Mouse (Mus musculus): Measurements from ENCODE around the gene Dus3l. TPM values are rescaled to one million over a fixed set of nuclear protein-coding genes. Genes with fewer than 3 reads are reported as not detected.
A peak's percentile ranks its signal among the peaks of the same experiment; 100 is the strongest.

Dus3l gene
- total and polyA plus RNA-seq, 3 experiments = 17.7 to 38.7 (median 19.4) TPM

DNA sequence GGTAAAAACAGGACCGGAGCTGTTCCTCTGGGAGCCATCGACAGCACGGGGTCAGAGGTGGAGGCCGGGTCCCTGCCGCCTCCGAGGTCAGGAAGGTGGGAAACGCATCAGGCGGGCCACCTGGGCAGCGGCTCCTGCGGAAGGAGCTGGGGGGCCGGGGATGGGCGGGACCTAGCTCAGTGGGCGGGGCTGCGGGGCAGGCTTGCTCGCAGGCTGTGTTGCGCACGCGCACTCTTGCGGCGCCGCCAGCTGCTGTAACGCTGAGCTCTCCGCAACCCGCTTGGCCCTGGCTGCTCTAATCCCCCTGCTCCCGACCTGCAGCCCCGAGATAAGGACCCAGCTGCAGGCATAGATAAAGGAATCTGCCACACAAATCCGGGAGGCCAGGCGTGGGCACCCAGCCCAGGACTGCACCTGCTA lies 2.6 kb upstream of the Dus3l start:
- intact Hi-C loops (cut with DNase I) = loop anchor here (2.0 to 5.0 kb wide), 3 partner anchors 45 to 135 kb away; partner anchors contain the start of genes Catsperd, Lonp1, Ndufa11 and Ranbp3
- Histone ChIP-seq H3K27ac (peak overlapping the region; percentile 67), H3K4me3 (peak overlapping the region; percentile 48), H3K79me2 (replicated peaks; ENCODE audit: control insufficient read depth, insufficient read depth, low read length) (no peaks in the 10 kb centered on the region), H3K9ac (ENCODE audit: low read depth, low read length) (peak overlapping the region; percentile 56), H3K4me1 (ENCODE audit: control insufficient read depth, insufficient read depth, low read length) (peaks cover 14% of the 10 kb centered on the region), H3K36me3 (ENCODE audit: control insufficient read depth, insufficient read depth, low read length) (no peaks in the 10 kb centered on the region), H3K27me3 (ENCODE audit: control insufficient read depth, insufficient read depth, low read length) (no peaks in the 10 kb centered on the region)
- DNase-seq = peak; percentile 91
- under 1% methylated on average over 28 of the region's 28 CpGs for WGBS
- TF ChIP-seq POLR2A (IDR thresholded peaks at IDR 0.05; ENCODE audit: insufficient read depth, low read depth, low read length) (peak; percentile 75), CTCF (IDR thresholded peaks at IDR 0.05) (no peak), EP300 (IDR thresholded peaks at IDR 0.05; ENCODE audit: insufficient read depth, low read depth, low read length) (no peak)

DNA sequence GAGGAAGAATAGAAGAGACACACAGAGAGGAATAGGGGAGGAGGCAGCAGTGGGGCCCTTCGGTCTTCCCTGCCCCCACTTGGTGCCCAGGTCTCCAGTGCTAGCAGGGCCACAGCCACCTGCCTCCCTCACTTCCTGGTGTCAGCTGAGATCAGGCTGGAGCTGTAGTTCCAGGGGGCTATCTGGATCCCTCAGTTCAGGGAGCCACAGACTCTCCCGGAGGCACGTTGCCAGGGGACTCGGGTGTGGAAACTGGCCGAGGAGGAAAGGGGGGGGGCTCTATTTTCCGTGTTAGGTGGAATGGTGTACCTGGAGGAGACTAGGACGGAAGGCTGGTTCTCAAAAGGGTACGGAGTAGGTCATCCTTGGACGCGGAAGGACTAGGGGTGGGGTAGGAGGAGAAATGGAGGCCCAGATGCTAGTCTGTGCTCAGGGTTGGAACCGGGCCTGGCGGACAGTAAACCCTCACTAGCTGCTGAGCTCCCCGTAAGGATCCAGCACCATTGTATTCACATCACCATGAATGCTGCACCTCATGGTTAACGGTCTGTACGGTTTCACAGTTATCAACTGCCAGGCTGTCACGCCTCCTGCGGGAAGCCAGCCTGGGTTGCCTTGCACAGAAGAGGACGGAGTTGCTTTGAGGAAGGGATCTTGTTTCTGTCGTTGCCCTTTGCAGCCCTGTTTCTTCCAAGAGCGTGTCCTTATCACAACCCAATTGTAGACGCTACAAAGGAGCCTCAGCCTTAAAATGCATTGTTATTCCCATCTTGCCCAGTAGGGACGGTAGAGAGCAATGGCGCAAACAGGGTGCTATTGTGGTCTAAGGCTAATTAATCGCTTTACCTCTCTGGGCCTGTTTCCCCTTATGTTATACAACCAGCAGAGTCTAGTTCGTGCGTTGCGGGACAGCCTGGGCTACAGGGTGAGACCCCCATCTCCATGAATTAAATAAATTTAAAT lies 1.5 kb upstream of the Dus3l start:
- H3K4me1 ChIP-seq (ENCODE audit: control insufficient read depth, insufficient read depth, low read length) = peaks cover 14% of the 10 kb centered on the region
- H3K79me2 ChIP-seq (replicated peaks; ENCODE audit: control insufficient read depth, insufficient read depth, low read length) = no peaks in the 10 kb centered on the region
- no peaks in the 10 kb centered on the region for H3K27me3 ChIP-seq (ENCODE audit: control insufficient read depth, insufficient read depth, low read length)
- DNase-seq = peak; percentile 50
- intact Hi-C loops (cut with DNase I) = loop anchor here (2.0 to 5.0 kb wide), 3 partner anchors 46 to 136 kb away; partner anchors contain the start of genes Catsperd, Lonp1, Ndufa11 and Ranbp3
- TF ChIP-seq POLR2A (IDR thresholded peaks at IDR 0.05; ENCODE audit: insufficient read depth, low read depth, low read length) = 0 out of 2 replicates have a peak, but pooled peaks have one; percentile 7
- TF ChIP-seq CTCF (IDR thresholded peaks at IDR 0.05) = no peak; the same call in 1 of the 2 replicates
- no peak for TF ChIP-seq EP300 (IDR thresholded peaks at IDR 0.05; ENCODE audit: insufficient read depth, low read depth, low read length)
- peak overlapping the region; percentile 67 for H3K27ac ChIP-seq
- H3K36me3 ChIP-seq (ENCODE audit: control insufficient read depth, insufficient read depth, low read length) = no peaks in the 10 kb centered on the region
- peak overlapping the region; percentile 48; the same call in 1 of the 2 replicates for H3K4me3 ChIP-seq
- 34% methylated on average over 27 of the region's 27 CpGs for WGBS
- peak overlapping the region; percentile 27 for H3K9ac ChIP-seq (ENCODE audit: low read depth, low read length)

GRCm38 (mm10) chr17:56763741-56764250 lies 761 bp upstream of the Dus3l start:
- peak overlapping the region; percentile 99 for H3K27ac ChIP-seq
- DNase-seq = no peak
- peak overlapping the region; percentile 90 for H3K4me3 ChIP-seq
- 70% methylated on average over 8 of the region's 8 CpGs for WGBS
- no peaks in the 10 kb centered on the region for H3K36me3 ChIP-seq (ENCODE audit: control insufficient read depth, insufficient read depth, low read length)
- no peak overlapping the region for H3K9ac ChIP-seq (ENCODE audit: low read depth, low read length)
- intact Hi-C loops (cut with DNase I) = loop anchor here (2.0 to 5.0 kb wide), 3 partner anchors 47 to 136 kb away; partner anchors contain the start of genes Catsperd, Lonp1, Ndufa11 and Ranbp3
- H3K4me1 ChIP-seq (ENCODE audit: control insufficient read depth, insufficient read depth, low read length) = peaks cover 14% of the 10 kb centered on the region
- no peak for TF ChIP-seq CTCF (IDR thresholded peaks at IDR 0.05)
- TF ChIP-seq POLR2A (IDR thresholded peaks at IDR 0.05; ENCODE audit: insufficient read depth, low read depth, low read length) = no peak
- TF ChIP-seq EP300 (IDR thresholded peaks at IDR 0.05; ENCODE audit: insufficient read depth, low read depth, low read length) = no peak
- H3K79me2 ChIP-seq (replicated peaks; ENCODE audit: control insufficient read depth, insufficient read depth, low read length) = no peaks in the 10 kb centered on the region
- H3K27me3 ChIP-seq (ENCODE audit: control insufficient read depth, insufficient read depth, low read length) = no peaks in the 10 kb centered on the region

DNA sequence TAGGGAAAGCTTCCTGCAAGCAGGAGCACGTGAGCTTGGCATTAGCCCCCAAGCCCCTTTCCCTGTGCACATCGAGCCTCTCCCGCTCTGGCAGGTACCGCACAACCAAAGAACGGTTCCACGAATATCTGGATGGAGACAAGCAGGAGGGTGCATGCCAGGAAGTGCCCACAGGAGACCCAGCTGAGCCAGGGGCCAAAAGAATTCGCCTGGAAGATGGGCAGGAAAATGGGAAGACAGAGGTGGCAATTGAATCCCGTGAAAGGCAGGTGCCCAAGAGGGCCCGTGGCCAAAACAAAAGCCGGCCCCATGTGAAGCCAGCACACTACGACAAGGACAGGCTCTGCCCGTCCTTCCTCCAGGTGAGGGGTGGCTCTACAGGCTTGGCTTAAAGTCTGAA lies 874 bp downstream of the Dus3l start:
- Histone ChIP-seq H3K4me3 (peak overlapping the region; percentile 90), H3K27ac (peak overlapping the region; percentile 99), H3K4me1 (ENCODE audit: control insufficient read depth, insufficient read depth, low read length) (peaks cover 14% of the 10 kb centered on the region), H3K36me3 (ENCODE audit: control insufficient read depth, insufficient read depth, low read length) (no peaks in the 10 kb centered on the region), H3K27me3 (ENCODE audit: control insufficient read depth, insufficient read depth, low read length) (no peaks in the 10 kb centered on the region), H3K9ac (ENCODE audit: low read depth, low read length) (peak overlapping the region; percentile 43), H3K79me2 (replicated peaks; ENCODE audit: control insufficient read depth, insufficient read depth, low read length) (no peaks in the 10 kb centered on the region)
- TF ChIP-seq CTCF (IDR thresholded peaks at IDR 0.05) = no peak
- TF ChIP-seq POLR2A (IDR thresholded peaks at IDR 0.05; ENCODE audit: insufficient read depth, low read depth, low read length) = no peak
- no peak for TF ChIP-seq EP300 (IDR thresholded peaks at IDR 0.05; ENCODE audit: insufficient read depth, low read depth, low read length)
- WGBS = 35% methylated on average over 12 of the region's 12 CpGs
- DNase-seq = peak in 1 of 2 experiments; percentile 31
- intact Hi-C loops (cut with DNase I) = loop anchor here (5.0 kb wide), 1 partner anchor 67 kb away; the partner anchor contains the start of gene Rfx2

DNA sequence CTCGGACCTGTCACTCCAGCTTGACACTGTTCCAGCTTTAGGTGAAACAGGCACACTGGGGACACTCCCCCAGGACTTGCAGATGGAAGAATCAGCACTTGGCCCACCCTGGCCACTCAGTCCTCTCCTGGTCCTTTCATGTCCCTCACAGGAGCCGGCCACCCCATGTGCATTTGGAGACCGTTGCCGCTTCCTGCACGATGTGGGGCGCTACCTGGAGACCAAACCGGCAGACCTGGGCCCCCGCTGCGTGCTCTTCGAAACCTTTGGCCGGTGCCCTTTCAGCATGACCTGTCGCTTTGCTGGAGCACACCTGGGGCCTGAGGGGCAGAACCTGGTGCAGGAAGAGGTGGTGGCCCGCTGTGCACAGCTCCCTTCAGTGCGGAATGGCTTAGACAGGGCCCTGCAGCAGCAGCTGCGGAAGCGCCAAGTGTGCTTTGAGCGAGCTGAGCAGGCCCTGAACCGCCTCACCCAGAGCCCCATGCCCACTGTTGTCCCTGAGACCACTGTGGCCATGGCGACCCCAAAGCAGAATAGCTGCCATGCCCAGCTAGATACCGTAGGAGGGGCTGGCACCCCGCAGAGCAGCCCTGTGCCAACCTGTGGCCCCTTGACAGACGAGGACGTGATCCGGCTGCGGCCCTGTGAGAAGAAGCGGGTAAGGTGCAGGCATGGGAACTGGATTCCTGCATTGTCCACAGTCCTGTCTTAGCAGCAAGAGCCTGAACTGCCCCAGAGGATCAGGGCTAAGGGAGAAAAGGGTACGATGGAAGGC lies 2.3 kb downstream of the Dus3l start:
- intact Hi-C loops (cut with DNase I) = loop anchor here (5.0 kb wide), 1 partner anchor 65 kb away; the partner anchor contains the start of gene Rfx2
- TF ChIP-seq CTCF (IDR thresholded peaks at IDR 0.05) = no peak
- no peak for TF ChIP-seq POLR2A (IDR thresholded peaks at IDR 0.05; ENCODE audit: insufficient read depth, low read depth, low read length)
- no peak for TF ChIP-seq EP300 (IDR thresholded peaks at IDR 0.05; ENCODE audit: insufficient read depth, low read depth, low read length)

More for the DNA sequence above, 2.3 kb downstream of the Dus3l start:
- WGBS = 97% methylated on average over 27 of the region's 27 CpGs
- H3K4me1 ChIP-seq (ENCODE audit: control insufficient read depth, insufficient read depth, low read length) = peaks cover 14% of the 10 kb centered on the region
- H3K36me3 ChIP-seq (ENCODE audit: control insufficient read depth, insufficient read depth, low read length) = no peaks in the 10 kb centered on the region
- no peak overlapping the region for H3K27ac ChIP-seq
- no peak overlapping the region for H3K9ac ChIP-seq (ENCODE audit: low read depth, low read length)
- no peak overlapping the region for H3K4me3 ChIP-seq
- H3K79me2 ChIP-seq (replicated peaks; ENCODE audit: control insufficient read depth, insufficient read depth, low read length) = no peaks in the 10 kb centered on the region
- DNase-seq = no peak
- H3K27me3 ChIP-seq (ENCODE audit: control insufficient read depth, insufficient read depth, low read length) = no peaks in the 10 kb centered on the region
